Mouse (Mus musculus): ENCODE measurements at regions not wholly inside any gene's neighbourhood (a gene's known extent, or its start where the extent isn't known, plus 50 kb on each side); places are given as distances from the start of the nearest gene placed in this dataset.
A peak's percentile ranks its signal among the peaks of the same experiment; 100 is the strongest.

- H3K9ac ChIP-seq (ENCODE audit: insufficient read depth, low read depth, low read length, poor library complexity, severe bottlenecking): no peak overlapping the region
- in situ Hi-C loops (cut with MboI; ENCODE audit: low sequenced_read_pairs in 2 of 2, unreplicated experiment in 2 of 2): no loop called here
- H3K9me3 ChIP-seq (ENCODE audit: control insufficient read depth, insufficient read depth, low read depth, low read length): no peaks in the 10 kb centered on the region
- no peak overlapping the region for H3K27ac ChIP-seq (ENCODE audit: insufficient read depth, low read depth, low read length, poor library complexity, severe bottlenecking)
- no peaks in the 10 kb centered on the region for H3K4me1 ChIP-seq (ENCODE audit: control insufficient read depth in 2 of 2, insufficient read depth in 2 of 2, low read length in 2 of 2, poor library complexity in 1 of 2)
- TF ChIP-seq CHD2 (IDR thresholded peaks at IDR 0.05; ENCODE audit: low read depth, low read length): no peak
- TF ChIP-seq MAFK (IDR thresholded peaks at IDR 0.05; ENCODE audit: insufficient read depth, low read depth, low read length): no peak
- TF ChIP-seq ZNF384 (IDR thresholded peaks at IDR 0.05; ENCODE audit: low read depth, low read length): no peak
- no peak for TF ChIP-seq ZC3H11A (IDR thresholded peaks at IDR 0.05; ENCODE audit: borderline replicate concordance, low read depth, low read length)
- TF ChIP-seq HCFC1 (IDR thresholded peaks at IDR 0.05; ENCODE audit: borderline replicate concordance, insufficient read depth, low read length): no peak
- no peak for DNase-seq (ENCODE audit: low read depth, low spot score)
- no peaks in the 10 kb centered on the region for H3K36me3 ChIP-seq (ENCODE audit: control insufficient read depth, insufficient read depth, low read length, poor library complexity, severe bottlenecking)
- no peak overlapping the region for H3K4me3 ChIP-seq (ENCODE audit: insufficient read depth in 1 of 2, low read depth in 1 of 2, low read length in 2 of 2, poor library complexity in 1 of 2, severe bottlenecking in 1 of 2)
Observed at GRCm38 (mm10) chr16:93516793-93517192, 87.1 kb downstream of the Setd4 start.

DNA sequence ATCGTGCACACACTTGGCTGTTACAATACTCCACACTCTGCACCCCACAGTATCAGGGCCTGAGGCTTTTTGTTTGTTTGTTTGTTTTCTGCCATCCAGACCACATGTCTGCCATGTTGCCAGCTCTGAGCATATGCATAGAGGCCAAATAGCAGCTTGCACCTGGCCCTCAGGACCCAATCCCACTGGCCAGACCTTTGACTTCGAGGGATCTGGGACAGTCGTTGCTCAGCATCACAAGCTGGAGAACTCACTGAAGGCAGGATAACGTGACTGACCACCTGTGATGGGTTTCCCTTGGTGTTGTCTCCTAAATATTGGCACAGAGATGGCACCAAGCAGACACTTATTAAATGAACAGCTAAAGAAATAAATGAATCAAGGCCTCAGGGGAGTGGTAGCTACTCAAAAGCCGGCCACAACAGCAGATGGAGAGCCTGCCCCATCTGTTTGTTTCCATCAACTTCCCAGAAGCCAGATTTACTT, 88.4 kb downstream of the Setd4 start:
- no peaks in the 10 kb centered on the region for H3K36me3 ChIP-seq (ENCODE audit: control insufficient read depth, insufficient read depth, low read length, poor library complexity, severe bottlenecking)
- in situ Hi-C loops (cut with MboI; ENCODE audit: low sequenced_read_pairs in 2 of 2, unreplicated experiment in 2 of 2): no loop called here
- no peak for DNase-seq (ENCODE audit: low read depth, low spot score)
- H3K4me3 ChIP-seq (ENCODE audit: insufficient read depth in 1 of 2, low read depth in 1 of 2, low read length in 2 of 2, poor library complexity in 1 of 2, severe bottlenecking in 1 of 2): no peak overlapping the region
- no peaks in the 10 kb centered on the region for H3K9me3 ChIP-seq (ENCODE audit: control insufficient read depth, insufficient read depth, low read depth, low read length)
- no peak overlapping the region for H3K27ac ChIP-seq (ENCODE audit: insufficient read depth, low read depth, low read length, poor library complexity, severe bottlenecking)
- no peaks in the 10 kb centered on the region for H3K4me1 ChIP-seq (ENCODE audit: control insufficient read depth in 2 of 2, insufficient read depth in 2 of 2, low read length in 2 of 2, poor library complexity in 1 of 2)
- no peak for TF ChIP-seq MAFK (IDR thresholded peaks at IDR 0.05; ENCODE audit: insufficient read depth, low read depth, low read length)
- no peak overlapping the region for H3K9ac ChIP-seq (ENCODE audit: insufficient read depth, low read depth, low read length, poor library complexity, severe bottlenecking)

DNA sequence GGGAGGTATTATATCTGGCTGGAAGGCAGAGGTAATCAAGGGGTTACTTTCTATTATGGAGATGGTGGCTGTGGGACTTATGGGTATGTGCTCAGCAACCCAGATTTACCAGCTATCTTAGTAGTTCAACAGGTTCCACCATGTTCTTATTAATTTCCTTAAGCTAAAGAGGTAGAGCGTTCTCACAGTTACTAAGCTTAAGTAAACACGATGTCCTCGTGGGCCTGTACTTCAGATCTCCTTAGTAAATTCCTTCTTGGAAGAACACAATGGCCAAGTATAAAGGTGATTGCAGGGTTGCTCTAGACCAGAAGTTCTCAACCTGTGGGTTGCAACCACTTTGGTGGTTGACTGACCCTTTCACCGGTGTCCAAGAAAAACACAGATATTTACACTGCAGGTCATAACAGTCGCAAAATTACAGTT, 90.2 kb downstream of the Setd4 start:
- TF ChIP-seq CHD2 (IDR thresholded peaks at IDR 0.05; ENCODE audit: low read depth, low read length) (no peak), ZC3H11A (IDR thresholded peaks at IDR 0.05; ENCODE audit: borderline replicate concordance, low read depth, low read length) (no peak), HCFC1 (IDR thresholded peaks at IDR 0.05; ENCODE audit: borderline replicate concordance, insufficient read depth, low read length) (no peak), ZNF384 (IDR thresholded peaks at IDR 0.05; ENCODE audit: low read depth, low read length) (no peak), MAFK (IDR thresholded peaks at IDR 0.05; ENCODE audit: insufficient read depth, low read depth, low read length) (no peak)
- Histone ChIP-seq H3K9me3 (ENCODE audit: control insufficient read depth, insufficient read depth, low read depth, low read length) (no peaks in the 10 kb centered on the region), H3K9ac (ENCODE audit: insufficient read depth, low read depth, low read length, poor library complexity, severe bottlenecking) (no peak overlapping the region), H3K4me1 (ENCODE audit: control insufficient read depth in 2 of 2, insufficient read depth in 2 of 2, low read length in 2 of 2, poor library complexity in 1 of 2) (no peaks in the 10 kb centered on the region), H3K36me3 (ENCODE audit: control insufficient read depth, insufficient read depth, low read length, poor library complexity, severe bottlenecking) (no peaks in the 10 kb centered on the region), H3K4me3 (ENCODE audit: insufficient read depth in 1 of 2, low read depth in 1 of 2, low read length in 2 of 2, poor library complexity in 1 of 2, severe bottlenecking in 1 of 2) (no peak overlapping the region), H3K27ac (ENCODE audit: insufficient read depth, low read depth, low read length, poor library complexity, severe bottlenecking) (no peak overlapping the region)
- in situ Hi-C loops (cut with MboI; ENCODE audit: low sequenced_read_pairs in 2 of 2, unreplicated experiment in 2 of 2): no loop called here
- DNase-seq (ENCODE audit: low read depth, low spot score): no peak

DNA sequence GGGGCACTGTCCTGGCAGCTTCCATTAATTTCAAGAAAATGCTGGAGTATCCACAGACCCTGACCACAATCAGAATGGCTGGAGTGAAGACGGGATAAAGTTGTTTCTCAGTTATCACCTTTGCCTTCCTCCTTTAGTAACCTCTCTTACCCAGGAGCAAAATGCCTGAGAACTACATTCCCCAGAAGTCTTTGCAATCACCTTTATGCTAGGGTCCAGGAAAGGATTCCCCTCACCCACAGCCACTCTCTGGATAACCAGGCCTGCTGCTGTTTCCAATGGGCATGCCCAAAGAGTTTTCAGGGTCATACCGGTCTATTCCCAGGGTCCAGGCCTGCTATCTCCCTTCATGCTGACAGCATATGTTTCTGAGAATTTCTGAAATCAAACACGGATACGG, 91.9 kb downstream of the Setd4 start:
- TF ChIP-seq ZNF384 (IDR thresholded peaks at IDR 0.05; ENCODE audit: low read depth, low read length) (no peak), HCFC1 (IDR thresholded peaks at IDR 0.05; ENCODE audit: borderline replicate concordance, insufficient read depth, low read length) (peak; percentile 67; the same call in 1 of the 2 replicates)
- no peaks in the 10 kb centered on the region for H3K4me1 ChIP-seq (ENCODE audit: control insufficient read depth in 2 of 2, insufficient read depth in 2 of 2, low read length in 2 of 2, poor library complexity in 1 of 2)
- no peak overlapping the region for H3K4me3 ChIP-seq (ENCODE audit: insufficient read depth in 1 of 2, low read depth in 1 of 2, low read length in 2 of 2, poor library complexity in 1 of 2, severe bottlenecking in 1 of 2)
- H3K9me3 ChIP-seq (ENCODE audit: control insufficient read depth, insufficient read depth, low read depth, low read length): no peaks in the 10 kb centered on the region
- no peaks in the 10 kb centered on the region for H3K36me3 ChIP-seq (ENCODE audit: control insufficient read depth, insufficient read depth, low read length, poor library complexity, severe bottlenecking)
- DNase-seq (ENCODE audit: low read depth, low spot score): no peak
- in situ Hi-C loops (cut with MboI; ENCODE audit: low sequenced_read_pairs in 2 of 2, unreplicated experiment in 2 of 2): no loop called here
- H3K27ac ChIP-seq (ENCODE audit: insufficient read depth, low read depth, low read length, poor library complexity, severe bottlenecking): no peak overlapping the region
- H3K9ac ChIP-seq (ENCODE audit: insufficient read depth, low read depth, low read length, poor library complexity, severe bottlenecking): no peak overlapping the region

GRCm38 (mm10) chr16:93511517-93511916, 92.3 kb downstream of the Setd4 start:
- Histone ChIP-seq H3K9me3 (ENCODE audit: control insufficient read depth, insufficient read depth, low read depth, low read length) (no peaks in the 10 kb centered on the region), H3K4me3 (ENCODE audit: insufficient read depth in 1 of 2, low read depth in 1 of 2, low read length in 2 of 2, poor library complexity in 1 of 2, severe bottlenecking in 1 of 2) (no peak overlapping the region), H3K4me1 (ENCODE audit: control insufficient read depth in 2 of 2, insufficient read depth in 2 of 2, low read length in 2 of 2, poor library complexity in 1 of 2) (no peaks in the 10 kb centered on the region), H3K27ac (ENCODE audit: insufficient read depth, low read depth, low read length, poor library complexity, severe bottlenecking) (no peak overlapping the region), H3K9ac (ENCODE audit: insufficient read depth, low read depth, low read length, poor library complexity, severe bottlenecking) (no peak overlapping the region), H3K36me3 (ENCODE audit: control insufficient read depth, insufficient read depth, low read length, poor library complexity, severe bottlenecking) (no peaks in the 10 kb centered on the region)
- DNase-seq (ENCODE audit: low read depth, low spot score): no peak
- in situ Hi-C loops (cut with MboI; ENCODE audit: low sequenced_read_pairs in 2 of 2, unreplicated experiment in 2 of 2): no loop called here
- TF ChIP-seq MAFK (IDR thresholded peaks at IDR 0.05; ENCODE audit: insufficient read depth, low read depth, low read length): no peak
- no peak for TF ChIP-seq HCFC1 (IDR thresholded peaks at IDR 0.05; ENCODE audit: borderline replicate concordance, insufficient read depth, low read length)
- TF ChIP-seq CHD2 (IDR thresholded peaks at IDR 0.05; ENCODE audit: low read depth, low read length): no peak
- TF ChIP-seq ZC3H11A (IDR thresholded peaks at IDR 0.05; ENCODE audit: borderline replicate concordance, low read depth, low read length): no peak
- TF ChIP-seq ZNF384 (IDR thresholded peaks at IDR 0.05; ENCODE audit: low read depth, low read length): no peak
